In genomic region chr9:122288416-122288815, GRCm38 (mm10) we compare ENCODE assay signal across 22 mouse cellular contexts. TPM values are rescaled to one million over a fixed set of nuclear protein-coding genes. Genes with fewer than 3 reads are reported as not detected.
A peak's percentile ranks its signal among the peaks of the same experiment; 100 is the strongest.
DNase-seq lines count a peak whose midpoint lies in the region; ATAC-seq and TF ChIP-seq lines count a peak whose summit lies in the region.
"Had no signal": no experiment of that assay in that cellular context is flagged by ENCODE, and none has a peak within 500 bp of the region (broad histone marks: within the 10 kb centered on the region; RNA-seq: fewer than 3 reads in every experiment).

No protein-coding gene starts in this region.

- H3K36me3 ChIP-seq in forebrain, embryonic 11.5 days (ENCODE audit: control insufficient read depth, insufficient read depth, low read length), result no peaks in the 10 kb centered on the region
- no peaks in the 10 kb centered on the region for H3K36me3 ChIP-seq in forebrain, embryonic 13.5 days (ENCODE audit: poor library complexity, severe bottlenecking)
- H3K36me3 ChIP-seq in kidney, embryonic 14.5 days (ENCODE audit: control insufficient read depth, insufficient read depth, low read length), result no peaks in the 10 kb centered on the region
- no peaks in the 10 kb centered on the region; the same call in 1 of the 2 replicates for H3K36me3 ChIP-seq in intestine, postnatal 0 days (ENCODE audit: control insufficient read depth, insufficient read depth)
- H3K36me3 ChIP-seq: forebrain, embryonic 10.5 days; heart, embryonic 12.5 days; heart, embryonic 15.5 days; hindbrain, embryonic 10.5 days; hindbrain, embryonic 13.5 days had no signal

- no peak overlapping the region for H3K4me3 ChIP-seq in forebrain, embryonic 11.5 days (ENCODE audit: low read depth, low read length)
- H3K4me3 ChIP-seq in forebrain, embryonic 13.5 days, result no peak overlapping the region
- no peak overlapping the region for H3K4me3 ChIP-seq in kidney, embryonic 14.5 days (ENCODE audit: low read length)
- H3K4me3 ChIP-seq in intestine, postnatal 0 days (ENCODE audit: low read depth, low read length), result no peak overlapping the region
- H3K4me3 ChIP-seq: forebrain, embryonic 10.5 days; heart, embryonic 12.5 days; heart, embryonic 15.5 days; hindbrain, embryonic 10.5 days; hindbrain, embryonic 13.5 days had no signal

- DNase-seq in forebrain, embryonic 11.5 days (ENCODE audit: low spot score), result peak; percentile 34
- peak; percentile 23 for DNase-seq in kidney, adult 9 months
- no peak for DNase-seq in right cerebral cortex, postnatal 25 days
- DNase-seq: adrenal gland, adult 8-10 months; adrenal gland, postnatal 25 days; cerebellum, adult 11-12 months; cerebellum, adult 8-10 months; cerebellum, postnatal 10 days; gastrocnemius, postnatal 10 days; heart, postnatal 10 days; heart, postnatal 36 days had no signal

- H3K9me3 ChIP-seq in forebrain, embryonic 11.5 days (ENCODE audit: control insufficient read depth, low read length), result no peaks in the 10 kb centered on the region
- H3K9me3 ChIP-seq in forebrain, embryonic 13.5 days (replicated peaks), result no peaks in the 10 kb centered on the region
- no peaks in the 10 kb centered on the region for H3K9me3 ChIP-seq in kidney, embryonic 14.5 days (ENCODE audit: control insufficient read depth, low read length)
- H3K9me3 ChIP-seq in intestine, postnatal 0 days (ENCODE audit: control insufficient read depth), result no peaks in the 10 kb centered on the region
- H3K9me3 ChIP-seq: forebrain, embryonic 10.5 days; heart, embryonic 12.5 days; heart, embryonic 15.5 days; hindbrain, embryonic 10.5 days; hindbrain, embryonic 13.5 days had no signal

- ATAC-seq in forebrain, embryonic 11.5 days (replicated peaks; ENCODE audit: low FRiP score), result no peak
- no peak for ATAC-seq in forebrain, embryonic 13.5 days
- ATAC-seq in kidney, embryonic 14.5 days (ENCODE audit: low FRiP score, low TSS enrichment), result no peak
- peak; percentile 62 for ATAC-seq in intestine, postnatal 0 days
- ATAC-seq: activated CD4-positive, CD25-positive, alpha-beta regulatory T cell, adult 4 months; forebrain, embryonic 16.5 days; hindbrain, embryonic 16.5 days had no signal

- H3K27ac ChIP-seq in forebrain, embryonic 11.5 days (ENCODE audit: low read depth, low read length), result no peak overlapping the region
- H3K27ac ChIP-seq in forebrain, embryonic 13.5 days, result no peak overlapping the region
- H3K27ac ChIP-seq in kidney, embryonic 14.5 days (ENCODE audit: low read depth, low read length), result no peak overlapping the region
- peak overlapping the region; percentile 74 for H3K27ac ChIP-seq in intestine, postnatal 0 days (ENCODE audit: low read depth, low read length)
- H3K27ac ChIP-seq: heart, embryonic 15.5 days; hindbrain, embryonic 10.5 days; hindbrain, embryonic 13.5 days had no signal

- H3K4me1 ChIP-seq in forebrain, embryonic 11.5 days (replicated peaks; ENCODE audit: control insufficient read depth, insufficient read depth, low read length), result peaks cover 14% of the 10 kb centered on the region
- H3K4me1 ChIP-seq in forebrain, embryonic 13.5 days, result peaks cover 37% of the 10 kb centered on the region
- peaks cover 14% of the 10 kb centered on the region; the same call in 1 of the 2 replicates for H3K4me1 ChIP-seq in kidney, embryonic 14.5 days (ENCODE audit: control insufficient read depth, insufficient read depth, low read length)
- peaks cover 5% of the 10 kb centered on the region; the same call in 1 of the 2 replicates for H3K4me1 ChIP-seq in intestine, postnatal 0 days (replicated peaks; ENCODE audit: control insufficient read depth, insufficient read depth, low read length)

- H3K9ac ChIP-seq in forebrain, embryonic 11.5 days (ENCODE audit: low read length), result no peak overlapping the region
- no peak overlapping the region for H3K9ac ChIP-seq in forebrain, embryonic 13.5 days
- no peak overlapping the region for H3K9ac ChIP-seq in kidney, embryonic 14.5 days (ENCODE audit: low read depth, low read length)
- H3K9ac ChIP-seq in intestine, postnatal 0 days (ENCODE audit: low read depth, low read length), result no peak overlapping the region
- H3K9ac ChIP-seq: heart, embryonic 12.5 days; heart, embryonic 15.5 days; hindbrain, embryonic 13.5 days had no signal

- H3K4me2 ChIP-seq in forebrain, embryonic 11.5 days (ENCODE audit: low read depth, low read length, severe bottlenecking), result no peak overlapping the region
- H3K4me2 ChIP-seq in forebrain, embryonic 13.5 days, result no peak overlapping the region
- H3K4me2 ChIP-seq in kidney, embryonic 14.5 days (replicated peaks; ENCODE audit: low read depth, low read length), result no peak overlapping the region
- H3K4me2 ChIP-seq in intestine, postnatal 0 days (replicated peaks; ENCODE audit: low read depth), result no peak overlapping the region
- H3K4me2 ChIP-seq: heart, embryonic 12.5 days; heart, embryonic 15.5 days; hindbrain, embryonic 13.5 days had no signal

- WGBS in forebrain, embryonic 11.5 days, result 22% methylated on average over 3 of the region's 3 CpGs
- WGBS in forebrain, embryonic 13.5 days, result 18% methylated on average over 3 of the region's 3 CpGs
- 35% methylated on average over 3 of the region's 3 CpGs for WGBS in kidney, embryonic 14.5 days
- WGBS in intestine, postnatal 0 days, result 41% methylated on average over 3 of the region's 3 CpGs

- TF ChIP-seq CTCF in intestine, postnatal 0 days (IDR thresholded peaks at IDR 0.05; ENCODE audit: low read depth), result no peak

- H3K27me3 ChIP-seq in forebrain, embryonic 11.5 days (ENCODE audit: control insufficient read depth, insufficient read depth, low read length), result no peaks in the 10 kb centered on the region
- H3K27me3 ChIP-seq in forebrain, embryonic 13.5 days, result no peaks in the 10 kb centered on the region
- no peaks in the 10 kb centered on the region for H3K27me3 ChIP-seq in kidney, embryonic 14.5 days (ENCODE audit: control insufficient read depth, insufficient read depth, low read length)
- H3K27me3 ChIP-seq in intestine, postnatal 0 days (replicated peaks; ENCODE audit: control insufficient read depth, insufficient read depth, low read length), result no peaks in the 10 kb centered on the region
- H3K27me3 ChIP-seq: heart, embryonic 12.5 days; heart, embryonic 15.5 days; hindbrain, embryonic 13.5 days had no signal

RNA-seq across cellular contexts. Expression of gene Ano10, which starts 5.8 kb away (rescaled TPM):
- polyA plus RNA-seq in forebrain, embryonic 11.5 days (2014; fragmentation: Nextera tagmentation; extraction: Ambion mirVana), result 34.0 and 44.6 TPM in 2 replicates
- 29.5 and 36.5 TPM in 2 replicates for polyA plus RNA-seq in forebrain, embryonic 13.5 days (2015; fragmentation: Nextera tagmentation; extraction: Ambion mirVana)
- 22.5 and 37.0 TPM in 2 replicates for polyA plus RNA-seq in kidney, embryonic 14.5 days (2014; fragmentation: Nextera tagmentation; extraction: Ambion mirVana)
- 47.7 and 51.9 TPM in 2 replicates for polyA plus RNA-seq in intestine, postnatal 0 days (2015; fragmentation: Nextera tagmentation; extraction: Ambion mirVana)
